Mouse (Mus musculus): ENCODE data around the gene Ptprs.

DNA sequence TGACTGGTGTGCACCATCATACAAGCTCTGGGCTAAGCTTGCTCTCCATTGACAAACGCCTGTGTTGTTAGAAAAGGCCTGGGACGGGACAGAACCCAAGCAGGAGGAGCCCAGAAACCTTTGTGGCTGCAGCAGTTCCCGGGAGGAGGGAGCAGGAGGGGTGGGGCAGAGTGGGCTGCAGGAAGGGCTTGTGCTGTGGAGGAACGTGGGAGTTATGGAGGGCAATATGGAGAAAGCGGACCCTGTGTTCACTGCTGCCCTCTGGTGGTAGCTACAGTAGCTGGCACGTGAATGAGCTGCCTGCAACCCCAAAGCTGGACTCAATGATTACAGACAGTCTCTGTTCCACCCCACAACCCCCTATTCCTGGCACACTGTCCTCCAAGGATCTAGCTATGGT, 3.1 kb upstream of the Ptprs start:
- TF ChIP-seq CTCF (IDR thresholded peaks at IDR 0.05; ENCODE audit: borderline replicate concordance, extremely low read depth, insufficient read depth, insufficient read length) (peak; percentile 92), POLR2A (IDR thresholded peaks at IDR 0.05; ENCODE audit: borderline replicate concordance, extremely low read depth, insufficient read depth, insufficient read length, poor library complexity, severe bottlenecking) (no peak)
